Mouse (Mus musculus) small intestine, adult 2 months (tissue): ENCODE data around the gene Elobl.

Experiments used
- CTCF ChIP-seq: fragments of 200-500 bp; IDR thresholded peaks from 2 replicates; pipeline ENCODE4 v1.5.1; 2012; ENCODE audit warnings: low read depth, mild to moderate bottlenecking, control low read depth, inconsistent platforms, low read length, moderate library complexity, mixed read lengths; ENCODE audit not compliant: insufficient replicate concordance, insufficient read length; ENCODE audit errors: extremely low read depth
- POLR2A ChIP-seq: fragments of 200-500 bp; IDR thresholded peaks from 2 replicates; pipeline ENCODE4 v1.6.1; 2012; ENCODE audit warnings: low read depth, mild to moderate bottlenecking, control low read depth, inconsistent platforms, low read length, moderate library complexity

DNA sequence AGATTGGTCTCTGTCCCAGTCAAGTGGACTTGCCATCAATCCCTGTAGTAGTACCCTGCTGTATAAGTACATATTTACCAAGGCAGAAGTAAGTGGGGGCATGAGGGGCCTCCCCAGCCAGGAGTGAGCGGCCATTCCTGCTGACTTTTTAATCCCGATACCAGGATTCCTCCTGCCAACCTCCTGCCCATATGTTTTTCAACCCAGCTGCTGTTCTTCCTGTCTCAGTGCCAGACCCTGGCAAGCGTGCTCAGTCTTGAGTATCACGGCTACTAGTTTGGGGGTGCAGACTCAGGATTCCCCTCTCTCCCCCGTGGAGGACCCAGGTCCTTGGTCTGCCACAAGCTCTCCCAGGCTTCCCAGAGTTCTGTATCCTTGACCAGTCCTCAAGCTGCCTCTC is 35.9 kb upstream of the Elobl start:
- TF ChIP-seq CTCF (no peak), POLR2A (no peak)
